Mouse (Mus musculus) left cerebral cortex, postnatal 36 days (tissue): ENCODE measurements around the gene Tmem143. TPM values are rescaled to one million over a fixed set of nuclear protein-coding genes. Genes with fewer than 3 reads are reported as not detected.
A peak's percentile ranks its signal among the peaks of the same experiment; 100 is the strongest.

ENCODE experiments used
- DNase-seq, 2 experiments: peaks; one replicate each; pipeline ENCODE4 v3.0.0; 2021 to 2022; ENCODE audit warnings: low spot score in 2 of 2, mixed read lengths in 1 of 2
- intact Hi-C: fragments of 180-260 bp; cut with DNase I; formaldehyde crosslinking; loops from one replicate; pipeline ENCODE4 v1.15.1; 2025
- total RNA-seq, 2 experiments: library from RNA; stranded (reverse); gene quantifications; 2 replicates each; pipeline ENCODE4 v1.2.3; 2021

The Tmem143 gene
- total RNA-seq: 10 to 100 TPM; 21.8 to 22.0 TPM

- intact Hi-C loops: no loop called here
- peak; percentile 96 to 97 for DNase-seq
Measured at GRCm38 (mm10) chr7:45896517-45897257, at the start of gene Tmem143, which contains the start of gene Syngr4. Tmem143 (plus strand) TSS chr7:45896941. Syngr4 (minus strand) TSS chr7:45896714.

- intact Hi-C loops: no loop called here
Measured at GRCm38 (mm10) chr7:45848447-45849027, 48.2 kb upstream of the Tmem143 start.

GRCm38 (mm10) chr7:45850661-45851060, 46.1 kb upstream of the Tmem143 start:
- intact Hi-C loops: no loop called here

More at GRCm38 (mm10) chr7:45848447-45849027, 48.2 kb upstream of the Tmem143 start:
- DNase-seq: no peak

GRCm38 (mm10) chr7:45853089-45853488, 43.7 kb upstream of the Tmem143 start:
- no peak for DNase-seq
- intact Hi-C loops: no loop called here

More at GRCm38 (mm10) chr7:45850661-45851060, 46.1 kb upstream of the Tmem143 start:
- DNase-seq: no peak

DNA sequence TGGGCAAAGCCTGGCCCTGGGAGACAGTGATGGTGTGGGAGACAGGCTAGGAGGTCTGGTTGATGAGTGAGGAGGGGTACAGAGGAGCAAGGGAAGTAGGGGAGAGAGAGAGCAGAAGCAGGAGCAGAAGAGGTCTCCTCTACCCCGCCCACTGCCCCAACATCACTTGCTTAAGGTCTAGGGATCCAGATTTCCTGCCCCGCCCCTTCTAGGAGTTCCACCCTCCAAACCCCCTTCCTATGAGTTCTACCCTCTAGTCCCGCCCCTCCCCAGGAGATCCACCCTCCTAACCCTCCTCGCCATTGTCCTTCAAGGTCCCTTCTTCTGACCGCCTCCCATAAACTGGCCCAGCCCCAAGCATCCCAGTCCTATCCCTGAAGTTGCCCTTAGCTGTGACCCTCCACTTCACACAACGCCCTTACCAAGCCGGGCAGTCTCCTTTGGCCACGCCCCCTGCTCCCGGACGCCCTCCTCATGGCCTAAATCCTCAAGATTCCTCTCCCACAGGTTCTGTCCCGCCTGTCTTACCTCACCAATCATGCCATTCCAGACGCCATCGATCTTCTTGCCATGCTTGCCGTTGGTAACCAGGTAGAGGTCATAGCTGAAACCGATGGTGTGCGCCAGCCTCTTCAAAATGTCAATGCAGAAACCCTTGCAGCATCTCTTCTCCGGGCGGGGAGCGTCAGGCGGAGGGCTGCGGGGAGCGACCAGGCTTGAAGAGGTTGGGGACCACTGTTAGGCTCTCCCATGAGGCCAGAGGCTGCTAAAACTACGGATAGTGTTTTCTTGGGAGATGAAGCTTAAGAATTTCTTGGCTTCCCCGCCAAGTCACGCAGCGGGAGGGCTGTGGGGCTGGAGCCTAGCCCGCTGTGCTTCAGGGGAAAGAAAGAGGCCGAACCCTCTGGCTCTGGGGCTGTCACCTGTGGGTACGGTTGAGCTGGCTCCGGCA, 39.5 kb upstream of the Tmem143 start:
- intact Hi-C loops: no loop called here
- no peak for DNase-seq

DNA sequence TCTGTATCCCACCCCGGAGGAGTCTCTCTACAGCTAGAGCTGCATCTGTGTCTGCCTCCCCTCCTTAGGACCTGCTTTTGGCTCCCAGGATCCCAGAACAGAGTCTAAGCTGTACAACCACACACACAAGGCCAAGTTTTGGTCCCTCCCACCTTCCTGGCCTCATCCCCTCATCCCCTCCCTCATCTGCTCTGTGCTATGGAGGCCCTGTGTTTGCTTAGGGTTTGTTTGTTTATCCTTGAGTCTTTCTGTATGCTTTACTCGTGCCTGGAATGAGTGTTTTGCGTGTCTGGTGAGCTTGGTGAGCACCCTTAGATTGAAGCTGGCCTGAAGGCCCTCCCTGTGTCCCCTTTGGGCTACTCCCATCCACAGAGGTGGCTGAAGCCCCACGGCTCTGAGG, 37.7 kb upstream of the Tmem143 start:
- DNase-seq: no peak
- intact Hi-C loops: no loop called here

- intact Hi-C loops: no loop called here
Measured at GRCm38 (mm10) chr7:45862804-45863203, 33.9 kb upstream of the Tmem143 start.

GRCm38 (mm10) chr7:45864435-45864834, 32.3 kb upstream of the Tmem143 start:
- intact Hi-C loops: no loop called here
- no peak for DNase-seq

More at GRCm38 (mm10) chr7:45862804-45863203, 33.9 kb upstream of the Tmem143 start:
- DNase-seq: no peak

DNA sequence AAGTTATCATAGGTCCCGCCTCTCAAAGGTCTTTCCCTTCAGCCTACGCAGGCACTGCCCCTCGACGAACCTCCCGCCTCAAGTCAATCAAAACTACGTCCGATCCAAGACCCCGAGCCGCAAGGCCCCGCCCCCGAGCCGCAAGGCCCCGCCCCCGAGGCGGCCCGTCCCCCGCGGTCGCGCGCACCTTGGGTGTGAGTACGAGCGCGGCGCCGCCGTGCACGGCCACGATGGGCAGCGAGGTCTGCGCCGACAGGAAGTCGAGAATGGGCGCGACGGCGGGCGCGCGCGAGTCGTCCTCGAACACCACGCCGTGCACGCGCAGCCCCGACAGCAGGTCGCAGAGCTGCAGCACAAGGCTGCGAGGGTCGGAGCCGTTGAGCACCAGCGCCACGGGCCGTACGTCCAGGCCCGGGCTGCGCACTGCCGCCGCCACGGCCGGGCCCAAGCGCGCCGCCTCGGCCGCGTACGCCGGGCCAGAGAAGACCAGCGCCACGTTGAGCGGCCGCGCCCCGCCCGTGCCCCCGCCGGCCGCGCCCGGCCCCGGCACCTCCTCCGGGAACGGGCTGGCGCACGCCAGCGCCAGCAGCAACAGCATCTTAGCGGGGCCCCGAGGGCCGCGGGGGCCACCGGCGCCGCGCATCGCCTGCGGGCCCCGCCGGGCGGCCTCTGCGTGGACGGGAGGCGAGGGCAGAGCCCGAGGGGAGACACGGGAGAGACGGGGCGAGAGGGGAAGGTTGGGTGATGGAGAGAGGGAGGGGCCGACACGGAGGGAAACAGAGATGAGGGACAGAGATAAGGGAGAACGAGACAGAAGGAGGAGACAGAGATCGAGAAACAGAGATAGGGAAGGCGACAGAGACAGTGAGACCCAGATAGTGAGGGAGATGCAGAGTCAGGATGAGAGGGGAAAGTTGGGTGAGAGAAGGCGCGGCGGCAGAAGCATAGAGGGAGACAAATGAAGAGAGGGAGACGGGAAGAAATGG, 30.5 kb upstream of the Tmem143 start:
- intact Hi-C loops: no loop called here
- DNase-seq: peak; percentile 81 to 82

DNA sequence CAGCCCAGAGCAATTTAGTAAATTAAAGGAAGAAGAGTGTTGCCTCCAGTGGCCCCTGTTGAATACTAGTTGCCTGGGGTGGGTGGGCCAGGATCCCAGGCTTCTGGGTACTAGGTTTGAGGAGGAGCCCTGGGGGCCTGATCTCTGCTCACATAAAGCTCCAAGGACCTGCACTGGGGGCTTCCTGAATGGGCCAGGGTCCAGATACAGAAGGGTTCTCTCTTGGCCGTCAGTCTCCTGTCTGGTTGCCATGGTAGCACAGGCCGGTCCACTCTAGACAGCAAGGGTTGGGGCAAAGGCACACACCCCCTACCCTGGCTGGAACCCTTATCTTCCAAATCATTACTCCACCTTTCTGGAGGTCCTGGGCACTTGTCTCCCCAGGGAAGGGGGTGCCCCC, 28.9 kb upstream of the Tmem143 start:
- intact Hi-C loops: no loop called here
- DNase-seq: no peak

- intact Hi-C loops: no loop called here
- DNase-seq: no peak
Measured at GRCm38 (mm10) chr7:45869107-45869670, 27.6 kb upstream of the Tmem143 start.

- intact Hi-C loops: loop anchor here (5.0 kb wide), 1 partner anchor 68 kb away; no protein-coding TSS in a partner anchor
- DNase-seq: no peak
Measured at GRCm38 (mm10) chr7:45869787-45870186, 27.0 kb upstream of the Tmem143 start.

DNA sequence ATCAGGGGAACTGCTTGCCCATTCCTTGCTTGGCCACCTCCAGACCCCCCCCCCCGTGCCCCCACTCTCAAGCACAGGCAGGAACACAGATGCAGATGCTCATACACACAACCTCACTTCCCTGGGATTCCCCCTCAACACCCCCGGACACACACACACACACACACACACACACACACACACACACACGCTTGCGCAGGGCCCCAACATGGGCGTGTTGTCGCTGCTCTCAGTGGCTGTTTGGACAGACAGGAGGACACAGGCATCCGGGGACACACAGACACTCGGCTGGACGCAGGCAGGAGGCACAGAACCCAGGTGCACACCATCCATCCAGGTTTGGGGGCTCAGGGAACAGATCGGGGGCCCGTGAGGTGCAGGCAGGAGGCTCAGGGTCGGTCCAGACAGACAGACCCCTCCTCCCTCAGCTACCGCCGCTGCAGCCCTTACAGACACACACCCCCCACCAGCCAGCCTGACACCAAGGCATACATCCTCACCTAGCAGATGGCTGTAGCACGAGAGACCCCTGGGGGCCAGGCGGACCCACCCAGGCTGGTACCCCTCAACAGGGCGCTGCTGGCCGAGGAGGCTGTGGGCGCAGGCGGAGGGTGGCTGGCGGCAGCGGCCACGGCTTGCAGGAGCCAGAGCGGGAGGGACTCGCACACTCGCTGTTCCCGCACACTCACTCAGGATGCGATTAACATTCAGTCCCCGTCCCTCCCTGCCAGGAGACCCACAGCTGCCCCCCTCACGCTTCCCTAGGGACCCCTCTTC, 26.3 kb upstream of the Tmem143 start:
- intact Hi-C loops: loop anchor here (5.0 kb wide), 1 partner anchor 67 kb away; no protein-coding TSS in a partner anchor
- DNase-seq: no peak

DNA sequence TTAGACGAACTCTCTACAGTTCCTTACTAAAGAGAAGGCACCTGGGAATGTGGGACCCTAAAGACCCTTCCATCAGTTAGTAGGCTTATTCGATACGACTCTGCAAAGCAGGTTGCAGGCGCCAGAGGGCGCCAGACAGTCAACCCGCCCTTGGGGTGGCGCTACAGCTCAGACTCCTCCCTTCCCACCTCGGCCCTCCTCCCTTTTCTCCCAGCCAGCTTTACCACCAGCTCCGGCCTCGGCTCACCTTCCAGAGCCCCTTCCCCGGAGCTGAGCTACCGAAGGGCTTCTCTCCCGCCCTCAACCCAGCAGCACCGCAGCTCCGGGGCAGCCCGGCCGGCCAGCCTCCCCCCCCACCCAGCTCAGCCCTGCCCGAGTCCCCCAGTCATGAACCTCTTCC, 24.1 kb upstream of the Tmem143 start, which contains the start of gene Kdelr1:
TSS of gene Kdelr1 (plus strand) at position 149 of the 400 bp plus-strand sequence.
- intact Hi-C loops: loop anchor here (2.0 to 5.0 kb wide), 2 partner anchors 65 to 136 kb away; no protein-coding TSS in a partner anchor
- DNase-seq: peak; percentile 84 to 89

GRCm38 (mm10) chr7:45873061-45873947, 23.4 kb upstream of the Tmem143 start:
- intact Hi-C loops: loop anchor here (2.0 to 5.0 kb wide), 2 partner anchors 64 to 135 kb away; no protein-coding TSS in a partner anchor
- DNase-seq: peak; percentile 61 to 62

GRCm38 (mm10) chr7:45876895-45877294, 19.8 kb upstream of the Tmem143 start:
- DNase-seq: no peak
- intact Hi-C loops: no loop called here
